Mouse (Mus musculus): ENCODE results near the gene Mbd5. TPM values are rescaled to one million over a fixed set of nuclear protein-coding genes. Genes with fewer than 3 reads are reported as not detected.

Mbd5 gene
- polyA plus RNA-seq, 1 experiment from 2014 or later, result 34.0 TPM

DNA sequence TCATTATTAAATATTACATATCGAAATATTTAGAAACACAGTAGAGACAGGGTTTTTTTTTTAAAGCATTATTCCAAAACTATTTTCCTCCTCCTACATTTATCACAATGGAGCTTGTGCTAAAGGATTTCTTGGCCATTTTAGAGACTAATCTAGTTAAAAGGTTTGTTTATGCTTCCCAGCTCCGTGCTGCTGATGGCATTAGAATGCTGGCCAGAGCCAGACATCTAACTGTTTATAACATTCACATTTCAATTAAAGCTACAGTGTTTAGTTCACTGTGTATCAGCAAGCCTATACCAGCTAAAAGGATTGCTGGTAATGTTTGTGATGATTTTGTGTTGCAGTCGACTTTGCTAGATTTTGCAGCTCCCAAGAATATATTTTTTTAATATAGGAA lies 7.3 kb downstream of the Mbd5 start:
- ATAC-seq (ENCODE audit: low FRiP score), result no peak
- WGBS, result 77% methylated on average over 3 of the region's 3 CpGs

DNA sequence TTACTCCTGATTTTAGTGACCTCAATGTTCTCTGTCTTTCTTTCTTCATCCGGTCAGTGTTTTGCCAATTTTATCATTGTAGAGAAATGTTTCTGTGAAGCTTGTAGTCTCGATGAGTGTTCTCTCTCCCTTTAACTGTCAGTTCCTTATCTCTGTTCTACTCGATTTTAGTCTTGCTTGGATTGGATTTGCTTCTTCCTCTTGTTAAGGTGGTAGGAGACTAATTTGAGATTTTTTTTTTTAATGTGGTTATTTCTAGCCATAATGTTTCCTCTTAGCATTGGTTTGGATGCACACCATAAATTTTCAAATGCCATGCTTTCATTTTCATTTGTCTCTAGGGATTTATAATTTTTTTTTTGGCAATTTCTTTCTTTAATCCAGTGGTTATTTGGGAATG lies 29.6 kb downstream of the Mbd5 start:
- Histone ChIP-seq H3K27ac (ENCODE audit: low read depth, low read length) (no peak overlapping the region), H3K9me3 (ENCODE audit: control insufficient read depth, low read length) (no peaks in the 10 kb centered on the region), H3K4me1 (ENCODE audit: control insufficient read depth, insufficient read depth, low read length) (no peaks in the 10 kb centered on the region), H3K27me3 (ENCODE audit: control insufficient read depth, insufficient read depth, low read length) (no peaks in the 10 kb centered on the region), H3K4me3 (ENCODE audit: low read depth, low read length) (no peak overlapping the region), H3K4me2 (no peak overlapping the region), H3K9ac (ENCODE audit: low read length) (no peak overlapping the region), H3K36me3 (ENCODE audit: control insufficient read depth, insufficient read depth, low read length) (no peaks in the 10 kb centered on the region)
- no peak for DNase-seq (ENCODE audit: low spot score, missing footprints)
- WGBS, result 90% methylated on average over 3 of the region's 3 CpGs
- ATAC-seq (ENCODE audit: low FRiP score), result no peak

More for the DNA sequence above, 7.3 kb downstream of the Mbd5 start:
- Histone ChIP-seq H3K9me3 (ENCODE audit: control insufficient read depth, low read length) (no peaks in the 10 kb centered on the region), H3K4me3 (ENCODE audit: low read depth, low read length) (no peak overlapping the region), H3K27me3 (ENCODE audit: control insufficient read depth, insufficient read depth, low read length) (no peaks in the 10 kb centered on the region), H3K4me1 (ENCODE audit: control insufficient read depth, insufficient read depth, low read length) (no peaks in the 10 kb centered on the region), H3K27ac (ENCODE audit: low read depth, low read length) (no peak overlapping the region), H3K9ac (ENCODE audit: low read length) (no peak overlapping the region), H3K4me2 (no peak overlapping the region), H3K36me3 (ENCODE audit: control insufficient read depth, insufficient read depth, low read length) (no peaks in the 10 kb centered on the region)
- no peak for DNase-seq (ENCODE audit: low spot score, missing footprints)

DNA sequence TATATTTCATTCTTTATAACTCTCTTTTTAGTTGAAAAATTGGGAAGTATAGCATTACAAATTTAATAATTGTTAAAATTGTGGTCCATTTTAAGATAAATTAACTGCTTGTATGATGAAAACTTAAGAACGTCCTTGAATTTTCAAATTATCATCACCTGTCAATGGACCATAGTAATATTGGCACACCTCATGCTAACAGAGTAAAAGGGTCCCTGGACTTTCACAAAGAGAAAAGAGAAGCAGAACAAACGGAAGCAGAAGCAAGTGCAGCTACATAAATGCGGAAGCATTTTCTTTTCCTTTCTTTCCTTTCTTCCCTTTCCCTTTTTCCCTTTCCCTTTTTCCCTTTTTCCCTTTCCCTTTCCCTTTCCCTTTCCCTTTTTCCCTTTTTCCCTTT lies 41.0 kb downstream of the Mbd5 start:
- no peak overlapping the region for H3K9ac ChIP-seq (ENCODE audit: low read length)
- H3K4me2 ChIP-seq, result no peak overlapping the region
- H3K9me3 ChIP-seq (ENCODE audit: control insufficient read depth, low read length), result no peaks in the 10 kb centered on the region
- no peak overlapping the region for H3K27ac ChIP-seq (ENCODE audit: low read depth, low read length)
- WGBS, result 92% methylated on average over 3 of the region's 3 CpGs
- H3K4me1 ChIP-seq (ENCODE audit: control insufficient read depth, insufficient read depth, low read length), result no peaks in the 10 kb centered on the region
- H3K4me3 ChIP-seq (ENCODE audit: low read depth, low read length), result no peak overlapping the region
- DNase-seq (ENCODE audit: low spot score, missing footprints), result no peak
- H3K27me3 ChIP-seq (ENCODE audit: control insufficient read depth, insufficient read depth, low read length), result no peaks in the 10 kb centered on the region
- no peaks in the 10 kb centered on the region for H3K36me3 ChIP-seq (ENCODE audit: control insufficient read depth, insufficient read depth, low read length)
- no peak for ATAC-seq (ENCODE audit: low FRiP score)

DNA sequence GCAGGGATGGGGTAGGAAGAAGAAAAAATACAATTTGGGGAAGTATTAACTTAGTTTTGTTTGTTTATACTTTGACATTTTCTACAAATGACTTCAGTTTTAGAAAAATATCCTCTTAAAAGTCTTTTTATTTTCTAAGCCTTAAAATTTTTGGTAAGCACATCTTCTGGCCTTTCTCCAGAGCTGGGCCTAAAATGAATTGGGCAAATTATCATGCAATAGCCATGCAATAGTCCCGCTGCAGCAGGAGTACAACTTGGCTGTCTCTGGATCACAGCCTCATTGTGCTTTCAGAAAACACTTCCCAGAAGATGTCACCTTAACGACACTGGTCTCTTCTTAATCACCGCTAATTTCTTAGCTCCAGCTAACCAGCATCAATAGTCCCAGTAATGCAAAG lies 91.2 kb downstream of the Mbd5 start:
- 96% methylated on average over 3 of the region's 3 CpGs for WGBS
- H3K36me3 ChIP-seq (ENCODE audit: control insufficient read depth, insufficient read depth, low read length), result peaks cover 2% of the 10 kb centered on the region; the same call in 1 of the 2 replicates
- H3K4me1 ChIP-seq (ENCODE audit: control insufficient read depth, insufficient read depth, low read length), result no peaks in the 10 kb centered on the region
- no peak overlapping the region for H3K9ac ChIP-seq (ENCODE audit: low read length)
- H3K27ac ChIP-seq (ENCODE audit: low read depth, low read length), result no peak overlapping the region
- ATAC-seq (ENCODE audit: low FRiP score), result no peak
- no peak overlapping the region for H3K4me2 ChIP-seq
- H3K9me3 ChIP-seq (ENCODE audit: control insufficient read depth, low read length), result no peaks in the 10 kb centered on the region; the same call in 1 of the 2 replicates
- H3K27me3 ChIP-seq (ENCODE audit: control insufficient read depth, insufficient read depth, low read length), result no peaks in the 10 kb centered on the region
- peak; percentile 57 for DNase-seq (ENCODE audit: low spot score, missing footprints)
- no peak overlapping the region for H3K4me3 ChIP-seq (ENCODE audit: low read depth, low read length)

DNA sequence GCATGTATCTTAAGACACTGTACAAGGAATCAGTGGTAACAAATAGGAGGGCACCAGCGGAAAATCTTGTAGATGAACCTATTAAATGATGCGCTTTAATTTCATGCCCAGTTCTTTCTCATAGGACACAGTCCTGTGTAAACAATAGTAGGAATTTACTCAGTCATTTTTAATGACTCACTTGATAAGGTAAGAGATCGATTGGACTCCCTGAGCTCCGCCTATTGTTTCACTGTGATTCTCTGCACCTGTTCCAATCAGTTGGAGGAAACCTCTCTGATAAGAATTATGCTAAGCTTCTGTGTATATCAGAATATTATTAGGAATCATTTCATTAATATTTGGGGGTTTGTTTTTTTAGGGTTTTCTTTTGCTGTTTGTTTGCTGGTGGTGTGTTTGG lies 100.7 kb downstream of the Mbd5 start:
- DNase-seq (ENCODE audit: low spot score, missing footprints), result no peak
- 92% methylated on average over 4 of the region's 4 CpGs for WGBS
- Histone ChIP-seq H3K9ac (ENCODE audit: low read length) (no peak overlapping the region), H3K27ac (ENCODE audit: low read depth, low read length) (no peak overlapping the region), H3K27me3 (ENCODE audit: control insufficient read depth, insufficient read depth, low read length) (no peaks in the 10 kb centered on the region), H3K36me3 (ENCODE audit: control insufficient read depth, insufficient read depth, low read length) (no peaks in the 10 kb centered on the region), H3K4me2 (no peak overlapping the region), H3K4me3 (ENCODE audit: low read depth, low read length) (no peak overlapping the region), H3K4me1 (ENCODE audit: control insufficient read depth, insufficient read depth, low read length) (no peaks in the 10 kb centered on the region), H3K9me3 (ENCODE audit: control insufficient read depth, low read length) (no peaks in the 10 kb centered on the region)
- ATAC-seq (ENCODE audit: low FRiP score), result no peak

GRCm38 (mm10) chr2:49067886-49068285 lies 118.6 kb downstream of the Mbd5 start:
- H3K36me3 ChIP-seq (ENCODE audit: control insufficient read depth, insufficient read depth, low read length), result no peaks in the 10 kb centered on the region
- no peaks in the 10 kb centered on the region for H3K9me3 ChIP-seq (ENCODE audit: control insufficient read depth, low read length)
- H3K4me3 ChIP-seq (ENCODE audit: low read depth, low read length), result no peak overlapping the region
- ATAC-seq (ENCODE audit: low FRiP score) (no peak), DNase-seq (ENCODE audit: low spot score, missing footprints) (no peak)
- no peak overlapping the region for H3K4me2 ChIP-seq
- H3K27ac ChIP-seq (ENCODE audit: low read depth, low read length), result no peak overlapping the region
- H3K9ac ChIP-seq (ENCODE audit: low read length), result no peak overlapping the region
- no peaks in the 10 kb centered on the region for H3K4me1 ChIP-seq (ENCODE audit: control insufficient read depth, insufficient read depth, low read length)
- H3K27me3 ChIP-seq (ENCODE audit: control insufficient read depth, insufficient read depth, low read length), result no peaks in the 10 kb centered on the region

GRCm38 (mm10) chr2:49084966-49085365 lies 135.7 kb downstream of the Mbd5 start:
- H3K27ac ChIP-seq (ENCODE audit: low read depth, low read length), result no peak overlapping the region
- DNase-seq (ENCODE audit: low spot score, missing footprints) (no peak), ATAC-seq (ENCODE audit: low FRiP score) (no peak)
- no peaks in the 10 kb centered on the region for H3K4me1 ChIP-seq (ENCODE audit: control insufficient read depth, insufficient read depth, low read length)
- no peaks in the 10 kb centered on the region for H3K9me3 ChIP-seq (ENCODE audit: control insufficient read depth, low read length)
- H3K27me3 ChIP-seq (ENCODE audit: control insufficient read depth, insufficient read depth, low read length), result no peaks in the 10 kb centered on the region
- no peaks in the 10 kb centered on the region for H3K36me3 ChIP-seq (ENCODE audit: control insufficient read depth, insufficient read depth, low read length)
- no peak overlapping the region for H3K4me3 ChIP-seq (ENCODE audit: low read depth, low read length)
- H3K4me2 ChIP-seq, result no peak overlapping the region
- WGBS, result 84% methylated on average over 4 of the region's 4 CpGs
- no peak overlapping the region for H3K9ac ChIP-seq (ENCODE audit: low read length)

- no peak for ATAC-seq (ENCODE audit: low FRiP score)
- 96% methylated on average over 4 of the region's 4 CpGs for WGBS
These were observed 141.5 kb downstream of the Mbd5 start for GRCm38 (mm10) chr2:49090771-49091170.

DNA sequence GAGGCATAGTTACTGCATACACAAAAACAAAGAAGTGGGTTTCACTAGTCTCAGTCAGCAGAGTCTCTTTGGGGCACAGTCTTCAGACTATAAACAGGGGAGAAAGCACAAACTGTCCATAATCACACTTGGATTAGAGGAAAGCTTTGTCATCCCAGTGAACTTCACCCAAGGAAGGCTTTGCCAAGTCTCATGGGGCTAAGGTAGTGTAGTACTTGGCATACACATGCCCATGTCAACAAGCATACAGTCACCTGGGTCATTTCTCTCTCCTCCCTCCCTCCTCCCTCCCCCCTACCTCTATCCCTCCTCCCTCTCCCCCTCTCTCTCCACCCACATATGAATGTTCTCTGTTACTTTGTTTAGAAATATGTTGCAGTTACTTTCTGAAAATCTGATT lies 147.5 kb downstream of the Mbd5 start:
- no peak overlapping the region for H3K27ac ChIP-seq (ENCODE audit: low read depth, low read length)
- ATAC-seq (ENCODE audit: low FRiP score) (no peak), DNase-seq (ENCODE audit: low spot score, missing footprints) (no peak)
- H3K9me3 ChIP-seq (ENCODE audit: control insufficient read depth, low read length), result no peaks in the 10 kb centered on the region
- no peak overlapping the region for H3K4me2 ChIP-seq
- no peak overlapping the region for H3K9ac ChIP-seq (ENCODE audit: low read length)
- H3K27me3 ChIP-seq (ENCODE audit: control insufficient read depth, insufficient read depth, low read length), result no peaks in the 10 kb centered on the region
- H3K4me3 ChIP-seq (ENCODE audit: low read depth, low read length), result no peak overlapping the region
- no peaks in the 10 kb centered on the region for H3K36me3 ChIP-seq (ENCODE audit: control insufficient read depth, insufficient read depth, low read length)
- H3K4me1 ChIP-seq (ENCODE audit: control insufficient read depth, insufficient read depth, low read length), result no peaks in the 10 kb centered on the region

More at GRCm38 (mm10) chr2:49090771-49091170, 141.5 kb downstream of the Mbd5 start:
- H3K9me3 ChIP-seq (ENCODE audit: control insufficient read depth, low read length), result no peaks in the 10 kb centered on the region
- no peak overlapping the region for H3K9ac ChIP-seq (ENCODE audit: low read length)
- H3K4me3 ChIP-seq (ENCODE audit: low read depth, low read length), result no peak overlapping the region
- DNase-seq (ENCODE audit: low spot score, missing footprints), result no peak
- no peaks in the 10 kb centered on the region for H3K27me3 ChIP-seq (ENCODE audit: control insufficient read depth, insufficient read depth, low read length)
- H3K36me3 ChIP-seq (ENCODE audit: control insufficient read depth, insufficient read depth, low read length), result no peaks in the 10 kb centered on the region
- no peak overlapping the region for H3K4me2 ChIP-seq
- no peaks in the 10 kb centered on the region for H3K4me1 ChIP-seq (ENCODE audit: control insufficient read depth, insufficient read depth, low read length)
- H3K27ac ChIP-seq (ENCODE audit: low read depth, low read length), result no peak overlapping the region

DNA sequence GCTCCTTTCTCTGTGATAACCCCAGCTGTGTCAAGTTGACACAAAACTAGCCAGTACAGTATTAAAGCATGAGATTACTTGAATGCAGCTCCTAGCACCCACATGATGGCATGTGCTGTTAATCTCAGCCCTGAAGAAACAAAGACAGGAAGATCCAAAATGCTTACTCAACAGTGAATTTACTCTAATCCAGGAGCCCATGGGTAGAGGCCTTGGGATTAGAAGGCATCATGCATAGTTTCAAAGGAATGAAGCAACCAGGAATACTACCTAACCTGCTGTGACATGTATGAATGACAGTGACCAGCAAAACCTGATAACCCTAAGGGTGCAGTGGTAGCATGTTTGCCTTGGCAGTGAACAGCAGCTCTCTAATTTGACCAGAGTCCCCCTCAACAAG lies 159.6 kb downstream of the Mbd5 start:
- no peak overlapping the region for H3K27ac ChIP-seq (ENCODE audit: low read depth, low read length)
- DNase-seq (ENCODE audit: low spot score, missing footprints), result no peak
- no peaks in the 10 kb centered on the region for H3K36me3 ChIP-seq (ENCODE audit: control insufficient read depth, insufficient read depth, low read length)
- H3K27me3 ChIP-seq (ENCODE audit: control insufficient read depth, insufficient read depth, low read length), result no peaks in the 10 kb centered on the region
- no peak overlapping the region for H3K4me3 ChIP-seq (ENCODE audit: low read depth, low read length)
- no peak overlapping the region for H3K4me2 ChIP-seq
- H3K9me3 ChIP-seq (ENCODE audit: control insufficient read depth, low read length), result no peaks in the 10 kb centered on the region
- no peak for ATAC-seq (ENCODE audit: low FRiP score)
- H3K4me1 ChIP-seq (ENCODE audit: control insufficient read depth, insufficient read depth, low read length), result no peaks in the 10 kb centered on the region
- no peak overlapping the region for H3K9ac ChIP-seq (ENCODE audit: low read length)
